Mouse (Mus musculus) adrenal gland, adult 2 months (tissue): ENCODE data around the gene Gadd45a. TPM values are rescaled to one million over a fixed set of nuclear protein-coding genes. Genes with fewer than 3 reads are reported as not detected.

Source experiments
- DNase-seq: peaks from one replicate; pipeline ENCODE4 v3.0.0; 2021
- polyA plus RNA-seq: library from polyadenylated mRNA; depleted of rRNA; stranded (reverse); fragments of >200 nt; gene quantifications from 2 replicates; pipeline ENCODE4 v1.2.3, GENCODE M21; 2012; rRNA removed
- total RNA-seq, 2 experiments: library from RNA; stranded (reverse); gene quantifications; 2 replicates each; pipeline ENCODE4 v1.2.3; 2021

Gene Gadd45a
- total and polyA plus RNA-seq, 3 experiments: 15.3 to 93.9 (median 51.4) TPM

- DNase-seq: no peak
These were observed 51.8 kb downstream of the Gadd45a start for GRCm38 (mm10) chr6:66985500-66985899.

Other genes starting within 250 kb of the Gadd45a start
- not detected for gene Vmn1r39, start 226.8 kb downstream of the Gadd45a start, total RNA-seq
- not detected in 2 replicates for gene Vmn1r39, start 226.8 kb downstream of the Gadd45a start, polyA plus RNA-seq
- gene Gng12, start 141.1 kb downstream of the Gadd45a start, total RNA-seq: 10 to 100 TPM; 62.0 to 88.4 TPM
- 5.8 and 7.6 TPM in 2 replicates for gene Gng12, start 141.1 kb downstream of the Gadd45a start, polyA plus RNA-seq
- 100 to 1,000 TPM; 283 to 345 TPM for gene Serbp1, start 200.7 kb upstream of the Gadd45a start, total RNA-seq
- 22.1 and 46.7 TPM in 2 replicates for gene Serbp1, start 200.7 kb upstream of the Gadd45a start, polyA plus RNA-seq